Mouse (Mus musculus) CD4-positive, CD25-positive, alpha-beta regulatory T cell, adult 2 months (primary cell): ENCODE results near the gene Hoxd11.
A peak's percentile ranks its signal among the peaks of the same experiment; 100 is the strongest.

Experiments used
- DNase-seq: peaks from one replicate; pipeline ENCODE4 v3.0.0-alpha.2; 2012; ENCODE audit warnings: low read depth, low spot score

Hoxd11 gene

GRCm38 (mm10) chr2:74681594-74682531, 2.5 kb downstream of the Hoxd11 start:
- no peak for DNase-seq

DNA sequence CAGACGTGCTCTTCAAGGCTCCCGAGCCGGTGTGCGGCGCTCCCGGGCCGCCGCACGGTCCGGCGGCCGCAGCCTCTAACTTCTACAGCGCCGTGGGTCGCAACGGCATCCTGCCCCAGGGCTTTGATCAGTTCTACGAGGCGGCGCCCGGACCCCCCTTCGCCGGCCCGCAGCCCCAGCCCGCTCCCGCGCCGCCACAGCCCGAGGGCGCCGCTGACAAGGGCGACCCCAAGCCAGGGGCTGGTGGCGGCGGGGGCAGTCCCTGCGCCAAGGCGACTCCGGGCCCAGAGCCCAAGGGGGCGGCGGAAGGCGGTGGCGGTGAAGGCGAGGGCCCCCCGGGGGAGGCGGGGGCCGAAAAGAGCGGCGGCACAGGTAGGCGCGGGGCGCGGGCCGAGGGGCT, 3.4 kb downstream of the Hoxd11 start:
- no peak for DNase-seq

GRCm38 (mm10) chr2:74683471-74683951, 4.2 kb downstream of the Hoxd11 start:
- DNase-seq: no peak

DNA sequence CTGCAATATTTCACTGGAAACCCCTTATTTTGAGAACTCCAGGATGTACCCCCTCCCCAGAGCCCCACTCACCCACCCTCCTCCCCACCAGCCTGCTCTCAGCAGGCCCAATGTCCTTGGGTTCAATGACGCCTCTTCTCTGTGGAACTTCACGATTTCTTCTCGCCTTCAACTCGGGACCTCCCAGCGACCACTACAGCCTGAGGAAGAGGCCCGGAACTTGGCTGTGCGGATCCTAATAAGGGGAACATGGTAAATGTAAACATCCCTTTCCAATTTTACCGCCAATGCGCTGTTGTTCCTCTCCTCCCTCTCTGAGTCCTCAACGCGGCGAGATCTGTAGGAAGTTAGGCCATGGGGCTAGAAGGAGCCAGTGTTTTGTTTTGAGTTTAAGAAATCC, 4.7 kb downstream of the Hoxd11 start:
- no peak for DNase-seq

GRCm38 (mm10) chr2:74685059-74685603, 5.8 kb downstream of the Hoxd11 start:
- no peak for DNase-seq

DNA sequence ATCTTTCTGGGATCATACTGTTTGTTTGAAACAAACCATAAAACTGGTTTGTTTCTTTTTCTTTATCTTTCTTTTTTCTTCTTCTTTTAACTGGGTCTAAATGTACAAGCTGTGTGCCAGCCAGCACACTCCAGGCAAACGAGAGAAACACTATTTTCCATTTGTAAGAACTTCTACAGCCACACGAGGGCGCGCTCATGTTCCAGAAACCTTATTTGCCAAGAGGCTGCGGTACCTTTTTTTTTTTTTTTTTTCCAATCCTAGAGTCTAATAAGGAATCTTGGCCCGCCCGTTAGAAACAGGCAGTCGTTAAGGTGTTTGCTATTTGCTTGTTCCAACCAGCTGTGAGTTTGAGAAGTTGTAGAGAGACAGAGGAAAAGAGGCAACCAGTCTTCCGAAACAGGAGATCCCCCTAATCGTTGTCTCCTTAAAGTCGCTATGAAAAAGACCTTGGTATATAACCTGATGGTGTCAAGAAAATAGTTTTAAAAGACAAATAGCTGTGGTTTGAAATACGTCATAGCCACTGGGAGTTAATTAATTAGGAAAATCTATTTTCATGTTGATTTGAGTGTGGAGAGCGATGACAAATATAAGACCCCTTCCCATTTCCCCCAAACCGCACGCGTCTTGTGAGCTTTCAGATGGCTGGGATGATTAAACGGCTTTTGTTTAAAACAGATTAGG, 7.1 kb downstream of the Hoxd11 start:
- DNase-seq: peak; percentile 65

GRCm38 (mm10) chr2:74686988-74687697, 7.8 kb downstream of the Hoxd11 start:
- DNase-seq: no peak

- no peak for DNase-seq
Observed at GRCm38 (mm10) chr2:74687698-74688555, 8.6 kb downstream of the Hoxd11 start.

- no peak for DNase-seq
Observed at GRCm38 (mm10) chr2:74688795-74689573, 9.6 kb downstream of the Hoxd11 start.

GRCm38 (mm10) chr2:74689574-74690337, 10.4 kb downstream of the Hoxd11 start:
- no peak for DNase-seq

DNA sequence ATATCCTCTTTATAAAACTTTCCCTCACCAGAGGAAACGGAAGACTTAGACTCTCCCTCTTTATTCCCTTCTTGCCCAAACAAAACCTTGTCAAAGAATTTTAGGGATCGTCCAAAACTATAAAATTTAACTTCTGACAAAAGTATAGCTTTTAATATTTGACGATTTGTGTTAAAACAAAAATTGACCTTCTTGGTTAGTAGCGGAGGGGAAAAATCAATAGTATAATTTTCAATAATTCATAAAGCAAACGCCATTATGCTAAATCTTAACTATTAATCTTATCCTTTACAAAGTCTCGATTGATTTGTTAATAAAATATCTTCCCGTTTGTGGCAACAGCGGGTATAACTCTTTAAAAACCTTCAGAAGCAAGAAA, 11.0 kb downstream of the Hoxd11 start:
- no peak for DNase-seq

DNA sequence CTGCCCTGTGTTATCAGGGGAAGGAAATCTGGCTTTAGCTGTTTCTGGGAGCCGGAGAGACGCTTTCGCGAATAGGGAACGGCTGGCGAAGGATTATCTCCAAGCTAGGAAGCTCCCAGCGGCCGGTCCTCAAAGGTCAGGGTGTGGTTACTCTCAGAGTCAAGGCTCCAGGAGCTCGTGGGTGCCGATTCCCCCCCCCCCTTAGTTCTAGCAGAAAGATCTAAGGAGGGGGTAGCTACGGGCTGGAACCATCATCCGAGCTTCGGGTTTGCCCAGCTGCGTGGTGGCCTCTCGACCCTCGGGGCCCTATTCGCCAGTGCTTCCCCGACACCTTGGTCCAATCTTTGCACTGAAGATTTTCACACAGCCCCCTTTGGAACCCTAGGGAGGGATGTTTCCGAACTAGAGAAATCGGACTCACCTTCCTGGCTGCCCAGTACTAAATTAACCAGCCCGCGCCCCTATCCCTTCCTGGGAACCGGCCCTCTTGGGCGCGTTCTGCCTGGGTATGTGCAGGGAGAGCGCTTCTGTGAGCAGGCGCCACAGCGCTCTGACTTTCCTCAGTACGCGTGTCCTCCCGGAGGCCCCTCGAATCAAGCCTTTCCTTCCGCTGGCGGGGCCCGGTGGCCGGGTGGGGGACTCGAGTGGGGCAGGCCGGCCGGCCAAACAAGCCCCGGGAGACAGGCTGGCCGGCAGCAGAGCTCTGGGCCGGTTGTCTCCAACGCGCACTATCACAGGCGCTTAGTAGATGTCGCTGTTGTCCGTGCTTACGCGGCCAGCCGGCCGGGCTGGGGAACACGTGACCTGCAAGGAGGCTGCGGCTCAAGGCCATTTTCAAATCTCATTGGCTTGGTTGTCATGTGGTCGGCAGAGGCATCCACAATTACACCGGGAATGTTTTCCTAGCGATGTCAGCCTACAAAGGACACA, 11.9 kb downstream of the Hoxd11 start, which contains the start of gene Hoxd10:
Gene Hoxd10, plus strand, starts transcription at position 903 of the 930 bp plus-strand sequence.
- no peak for DNase-seq

GRCm38 (mm10) chr2:74691995-74692807, 12.8 kb downstream of the Hoxd11 start:
- no peak for DNase-seq

DNA sequence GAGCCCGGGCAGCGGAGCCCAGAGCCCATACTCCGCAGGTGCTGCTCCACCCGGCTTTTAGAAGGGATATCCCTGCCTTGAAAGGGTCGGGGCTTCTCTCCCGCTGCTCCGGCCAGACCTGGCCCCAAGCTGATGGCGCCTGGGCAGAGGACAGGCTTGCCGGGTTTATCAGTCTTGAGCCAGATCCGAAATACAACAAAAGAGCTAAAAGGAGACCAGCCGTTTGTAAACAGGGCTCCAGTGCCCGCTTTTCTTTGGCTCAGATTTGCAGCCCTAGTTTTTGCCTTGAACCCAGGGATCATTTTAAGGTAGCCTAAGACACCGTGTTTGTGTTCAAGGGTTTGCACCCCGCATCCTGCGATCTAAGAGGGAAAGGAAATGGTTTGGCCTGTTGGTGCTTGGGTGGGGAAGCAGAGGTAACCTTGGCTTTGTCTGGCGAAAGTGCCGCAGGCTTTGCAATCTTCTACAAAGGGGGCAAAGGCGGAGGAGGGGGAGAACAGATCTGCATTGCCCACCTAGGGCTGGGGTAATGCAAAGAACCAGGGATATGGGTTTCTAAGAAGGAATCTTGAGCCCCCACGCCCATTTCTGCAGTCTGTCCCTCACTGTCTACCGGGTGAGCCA, 13.6 kb downstream of the Hoxd11 start:
- DNase-seq: no peak

- no peak for DNase-seq
Observed at GRCm38 (mm10) chr2:74693432-74693827, 14.1 kb downstream of the Hoxd11 start.

DNA sequence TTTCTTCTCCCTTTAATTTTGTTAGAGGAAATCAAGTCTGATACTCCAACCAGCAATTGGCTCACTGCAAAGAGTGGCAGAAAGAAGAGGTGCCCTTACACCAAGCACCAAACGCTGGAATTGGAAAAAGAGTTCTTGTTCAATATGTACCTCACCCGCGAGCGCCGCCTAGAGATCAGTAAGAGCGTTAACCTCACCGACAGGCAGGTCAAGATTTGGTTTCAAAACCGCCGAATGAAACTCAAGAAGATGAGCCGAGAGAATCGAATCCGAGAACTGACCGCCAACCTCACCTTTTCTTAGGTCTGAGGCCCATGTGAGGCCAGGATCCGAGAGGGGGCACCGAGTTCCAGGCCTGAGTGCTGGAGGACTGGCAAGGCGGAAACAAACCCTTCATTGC, 14.7 kb downstream of the Hoxd11 start:
- DNase-seq: peak; percentile 56

DNA sequence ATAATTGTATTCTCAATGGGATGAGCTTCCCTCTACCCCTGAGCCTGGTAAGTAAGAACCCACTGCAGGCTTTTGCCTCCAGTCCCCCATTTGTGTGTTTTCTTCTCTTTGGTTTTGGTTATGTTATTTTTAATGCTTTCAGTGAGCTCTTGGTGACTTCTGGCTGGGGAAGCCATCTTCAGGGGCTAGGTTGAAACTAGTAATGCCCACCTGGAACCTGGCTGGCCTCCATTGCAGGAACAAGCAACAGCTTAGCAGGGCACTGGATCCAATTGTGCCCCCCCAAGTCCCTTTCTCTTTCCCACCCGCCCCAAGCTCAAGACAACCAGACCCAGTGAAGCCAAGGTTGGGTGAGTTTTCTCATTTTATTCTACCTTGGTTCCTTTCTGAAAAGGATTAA, 16.0 kb downstream of the Hoxd11 start:
- DNase-seq: no peak
